Mouse (Mus musculus) stomach, embryonic 14.5 days (tissue): Measurements from ENCODE around the gene Cxcl3. TPM values are rescaled to one million over a fixed set of nuclear protein-coding genes. Genes with fewer than 3 reads are reported as not detected.
A peak's percentile ranks its signal among the peaks of the same experiment; 100 is the strongest.
"Not testable (repeated sequence)": the region's sequence is repeated elsewhere in the genome, so short reads cannot be mapped to it uniquely, and the experiment has no call there.

Source experiments
- ATAC-seq: fragments of 200-750 bp; cut with Nextera tagmentation; 2 replicates; pipeline ENCODE4 v1.8.0; 2017; ENCODE audit warnings: low read depth, moderate TSS enrichment; ENCODE audit not compliant: insufficient number of reproducible peaks, insufficient read depth, low FRiP score
- H3K27ac ChIP-seq: fragments of 300-500 bp; sonication (generic); 2 replicates; pipeline ENCODE4 v1.5.1; 2014; ENCODE audit warnings: mild to moderate bottlenecking, low read length, moderate library complexity, mixed read lengths
- H3K27me3 ChIP-seq: fragments of 300-500 bp; sonication (generic); 2 replicates; pipeline ENCODE4 v1.6.1; 2014; ENCODE audit warnings: low read length, control low read depth, mixed read lengths; ENCODE audit not compliant: control insufficient read depth, insufficient read depth
- H3K36me3 ChIP-seq: fragments of 300-500 bp; sonication (generic); 2 replicates; pipeline ENCODE4 v1.6.1; 2014; ENCODE audit warnings: mild to moderate bottlenecking, control low read depth, low read length, moderate library complexity, mixed read lengths; ENCODE audit not compliant: control insufficient read depth, insufficient read depth
- H3K4me1 ChIP-seq: fragments of 300-500 bp; sonication (generic); 2 replicates; pipeline ENCODE4 v1.6.1; 2014; ENCODE audit warnings: low read length, control low read depth, mixed read lengths; ENCODE audit not compliant: control insufficient read depth, insufficient read depth
- H3K4me2 ChIP-seq: fragments of 300-500 bp; sonication (generic); replicated peaks from 2 replicates; pipeline ENCODE4 v1.6.1; 2014; ENCODE audit warnings: low read depth, low read length, control low read depth
- H3K4me3 ChIP-seq: fragments of 300-500 bp; sonication (generic); 2 replicates; pipeline ENCODE4 v1.5.1; 2014; ENCODE audit warnings: low read depth, low read length, control low read depth
- H3K9ac ChIP-seq: fragments of 300-500 bp; sonication (generic); replicated peaks from 2 replicates; pipeline ENCODE4 v1.6.1; 2014; ENCODE audit warnings: low read depth, mild to moderate bottlenecking, control low read depth, low read length, moderate library complexity, mixed read lengths
- H3K9me3 ChIP-seq: fragments of 300-500 bp; sonication (generic); 2 replicates; pipeline ENCODE4 v1.6.1; 2016; ENCODE audit warnings: low read depth, low read length, control low read depth; ENCODE audit not compliant: control insufficient read depth
- WGBS: fragments of 180-500 bp; shearing (Covaris S2); extraction: QIAGEN DNeasy Blood & Tissue Kit; methylation state at CpG from one replicate; pipeline ENCODE4 v1.1.7; 2014; 5-methylcytosine and 5-hydroxymethylcytosine counted together
- polyA plus RNA-seq: library from polyadenylated mRNA; unstranded; fragments of >200 nt; fragmentation: Nextera tagmentation; extraction: Ambion mirVana; gene quantifications from 2 replicates; pipeline ENCODE4 v1.2.1, GENCODE M21; 2014

Cxcl3 gene
- polyA plus RNA-seq, 1 experiment from 2014 or later, result not detected

GRCm38 (mm10) chr5:90778856-90779255, 7.0 kb upstream of the Cxcl3 start:
- no peak overlapping the region for H3K9ac ChIP-seq
- no peaks in the 10 kb centered on the region for H3K36me3 ChIP-seq
- ATAC-seq, result no peak
- no peaks in the 10 kb centered on the region for H3K9me3 ChIP-seq
- H3K27me3 ChIP-seq, result no peaks in the 10 kb centered on the region
- no peaks in the 10 kb centered on the region for H3K4me1 ChIP-seq
- H3K27ac ChIP-seq, result no peak overlapping the region
- no peak overlapping the region for H3K4me2 ChIP-seq
- WGBS, result 72% methylated on average over 6 of the region's 6 CpGs
- H3K4me3 ChIP-seq, result no peak overlapping the region

- Histone ChIP-seq H3K27ac (no peak overlapping the region), H3K27me3 (no peaks in the 10 kb centered on the region), H3K4me2 (no peak overlapping the region), H3K9me3 (no peaks in the 10 kb centered on the region), H3K9ac (no peak overlapping the region), H3K4me3 (no peak overlapping the region), H3K4me1 (no peaks in the 10 kb centered on the region), H3K36me3 (no peaks in the 10 kb centered on the region)
- ATAC-seq, result no peak
- WGBS, result 59% methylated on average over 3 of the region's 3 CpGs
Observed at GRCm38 (mm10) chr5:90783697-90784096, 2.2 kb upstream of the Cxcl3 start.

GRCm38 (mm10) chr5:90788114-90788513, 2.2 kb downstream of the Cxcl3 start:
- Histone ChIP-seq H3K4me1 (no peaks in the 10 kb centered on the region), H3K4me2 (no peak overlapping the region), H3K4me3 (no peak overlapping the region), H3K27ac (no peak overlapping the region), H3K9me3 (no peaks in the 10 kb centered on the region), H3K36me3 (no peaks in the 10 kb centered on the region), H3K27me3 (no peaks in the 10 kb centered on the region), H3K9ac (no peak overlapping the region)
- ATAC-seq, result no peak
- 79% methylated on average over 4 of the region's 4 CpGs for WGBS

DNA sequence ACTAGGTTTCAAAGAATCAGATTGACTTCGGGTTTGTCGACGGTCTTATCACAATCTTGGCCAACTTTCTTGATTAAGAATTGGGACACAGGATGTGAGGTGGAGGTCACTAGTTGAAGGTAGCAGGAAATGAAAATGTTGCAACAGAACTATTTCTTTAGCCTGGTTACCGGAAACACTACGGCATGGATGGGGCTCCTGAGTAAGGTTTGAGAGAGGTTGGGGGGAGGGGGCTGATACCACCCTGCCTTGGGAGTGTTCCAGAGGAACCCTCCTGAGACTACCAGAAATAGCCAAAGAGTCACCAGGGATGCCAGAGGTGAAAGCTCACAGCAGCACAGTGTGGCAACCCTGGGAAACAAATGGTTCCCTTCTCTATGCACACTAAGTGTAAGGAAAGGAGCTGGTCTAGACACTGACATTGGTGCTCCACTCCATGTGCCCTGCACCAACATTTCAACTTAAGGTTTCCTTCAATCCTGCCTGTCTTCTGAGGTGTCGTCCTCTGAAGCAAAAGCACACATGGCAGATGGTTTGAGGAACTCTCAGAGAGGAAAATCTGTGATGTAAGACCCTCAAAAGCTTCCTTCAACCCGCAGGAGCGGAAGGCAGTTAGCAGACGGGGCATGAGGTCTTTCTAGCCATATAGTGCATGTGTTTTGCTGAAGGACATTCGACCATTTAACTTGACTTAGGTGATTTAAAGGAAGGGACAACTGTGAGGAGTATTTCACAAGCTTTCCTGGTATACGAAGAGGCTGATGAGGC, 3.6 kb downstream of the Cxcl3 start:
- no peak overlapping the region for H3K4me3 ChIP-seq
- ATAC-seq, result no peak
- WGBS, result 73% methylated on average over 11 of the region's 11 CpGs

GRCm38 (mm10) chr5:90790074-90790502, 4.2 kb downstream of the Cxcl3 start:
- H3K9me3 ChIP-seq, result no peaks in the 10 kb centered on the region
- H3K36me3 ChIP-seq, result no peaks in the 10 kb centered on the region
- ATAC-seq, result no peak
- no peaks in the 10 kb centered on the region for H3K4me1 ChIP-seq
- 42% methylated on average over 8 of the region's 8 CpGs for WGBS
- no peaks in the 10 kb centered on the region for H3K27me3 ChIP-seq
- H3K27ac ChIP-seq, result no peak overlapping the region
- no peak overlapping the region for H3K9ac ChIP-seq
- no peak overlapping the region for H3K4me3 ChIP-seq
- no peak overlapping the region for H3K4me2 ChIP-seq

More for the DNA sequence above, 3.6 kb downstream of the Cxcl3 start:
- Histone ChIP-seq H3K4me1 (no peaks in the 10 kb centered on the region), H3K9me3 (no peaks in the 10 kb centered on the region), H3K9ac (no peak overlapping the region), H3K27me3 (no peaks in the 10 kb centered on the region), H3K27ac (no peak overlapping the region), H3K4me2 (no peak overlapping the region), H3K36me3 (no peaks in the 10 kb centered on the region)

DNA sequence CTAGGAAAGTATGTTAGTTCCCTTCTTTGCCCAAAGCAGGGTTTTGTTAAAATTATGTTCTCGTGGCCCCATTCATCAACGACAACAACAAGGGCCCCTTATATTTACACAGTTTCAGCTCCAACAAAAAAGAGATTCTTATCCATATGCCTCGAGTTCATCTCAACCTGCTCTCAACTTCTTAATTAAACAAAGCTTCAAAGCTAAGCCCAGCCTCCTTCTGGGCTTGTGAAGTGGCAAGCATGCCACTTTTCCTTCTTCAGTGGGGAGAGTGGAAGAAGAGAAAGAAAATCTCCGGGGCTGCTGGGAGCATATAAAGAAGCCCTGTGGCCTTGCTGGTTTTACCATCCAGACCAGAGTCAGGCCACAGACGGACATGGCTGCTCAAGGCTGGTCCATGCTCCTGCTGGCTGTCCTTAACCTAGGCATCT, 8.3 kb downstream of the Cxcl3 start, which contains the start of gene Cxcl15:
Gene Cxcl15 (plus strand): TSS at position 340 of the 431 bp plus-strand sequence.
- H3K9ac ChIP-seq, result no peak within 1 kb of the TSS
- H3K9me3 ChIP-seq, result no peaks in the 10 kb centered on the region
- peak; percentile 87; the same call in 1 of the 2 replicates for ATAC-seq
- WGBS, result 42% methylated on average over 5 of the region's 5 CpGs
- H3K36me3 ChIP-seq, result no peaks in the 10 kb centered on the region
- no peak within 1 kb of the TSS; the same call in 1 of the 2 replicates for H3K27ac ChIP-seq
- H3K4me3 ChIP-seq, result no peak within 1 kb of the TSS
- peak within 1 kb of the TSS; percentile 3; the same call in 1 of the 2 replicates for H3K4me2 ChIP-seq
- no peaks in the 10 kb centered on the region for H3K27me3 ChIP-seq
- H3K4me1 ChIP-seq, result no peaks in the 10 kb centered on the region

GRCm38 (mm10) chr5:90795392-90795791, 9.5 kb downstream of the Cxcl3 start:
- not testable (repeated sequence) for H3K36me3 ChIP-seq, H3K9ac ChIP-seq, H3K4me1 ChIP-seq, H3K4me3 ChIP-seq, H3K27me3 ChIP-seq, ATAC-seq, H3K4me2 ChIP-seq, H3K9me3 ChIP-seq, H3K27ac ChIP-seq
- 96% methylated on average over 2 of the region's 2 CpGs for WGBS

DNA sequence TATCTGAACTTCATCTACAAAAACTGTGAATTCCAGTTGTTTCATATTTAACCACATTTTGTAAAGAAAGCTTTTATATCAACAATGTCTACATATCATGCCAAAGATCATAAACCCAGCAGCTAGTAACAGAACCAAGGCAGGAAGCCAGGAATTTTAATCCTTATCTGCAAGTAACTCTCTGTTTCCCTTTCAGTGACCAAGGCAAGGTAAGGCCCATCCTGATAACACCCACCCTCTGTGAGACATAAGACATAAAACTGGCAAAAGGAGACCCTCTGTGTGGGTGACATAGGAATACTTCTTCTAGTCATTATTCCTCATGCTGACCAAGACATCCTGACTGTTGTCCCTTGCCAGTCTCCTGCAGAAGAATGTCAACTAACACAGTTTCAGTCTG, 18.7 kb downstream of the Cxcl3 start:
- no peak overlapping the region for H3K27ac ChIP-seq
- no peak overlapping the region for H3K9ac ChIP-seq
- H3K36me3 ChIP-seq, result no peaks in the 10 kb centered on the region
- no peak overlapping the region for H3K4me2 ChIP-seq
- H3K4me3 ChIP-seq, result no peak overlapping the region
- H3K9me3 ChIP-seq, result no peaks in the 10 kb centered on the region
- ATAC-seq, result no peak
- no peaks in the 10 kb centered on the region for H3K27me3 ChIP-seq
- no peaks in the 10 kb centered on the region for H3K4me1 ChIP-seq

DNA sequence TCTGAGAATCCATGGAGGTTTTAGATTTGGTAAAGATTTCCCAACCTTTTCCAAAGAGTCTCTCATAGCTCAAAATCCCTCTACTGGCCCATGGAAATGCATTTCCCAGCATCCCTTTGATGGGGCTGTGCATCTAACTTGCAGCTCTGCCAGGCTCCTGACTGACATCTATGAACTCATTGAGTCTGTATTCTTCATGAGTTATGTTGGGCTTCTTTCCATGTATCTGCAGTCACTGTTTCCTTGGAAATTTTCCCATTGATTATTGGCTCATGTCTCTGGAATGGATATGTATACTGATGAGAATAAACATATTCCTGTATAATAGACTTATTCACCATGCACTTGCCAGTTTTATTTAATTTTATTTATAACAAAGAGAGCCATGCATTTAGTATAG, 20.1 kb downstream of the Cxcl3 start:
- no peaks in the 10 kb centered on the region for H3K4me1 ChIP-seq
- ATAC-seq, result no peak
- no peak overlapping the region for H3K4me3 ChIP-seq
- no peak overlapping the region for H3K4me2 ChIP-seq
- H3K36me3 ChIP-seq, result no peaks in the 10 kb centered on the region
- H3K9ac ChIP-seq, result no peak overlapping the region
- no peaks in the 10 kb centered on the region for H3K27me3 ChIP-seq
- H3K27ac ChIP-seq, result no peak overlapping the region
- H3K9me3 ChIP-seq, result no peaks in the 10 kb centered on the region
